Mouse (Mus musculus): ENCODE results near the gene Tgfbr3.

Gene Tgfbr3

GRCm38 (mm10) chr5:107167373-107167772, 122.1 kb downstream of the Tgfbr3 start:
- no peak for DNase-seq

DNA sequence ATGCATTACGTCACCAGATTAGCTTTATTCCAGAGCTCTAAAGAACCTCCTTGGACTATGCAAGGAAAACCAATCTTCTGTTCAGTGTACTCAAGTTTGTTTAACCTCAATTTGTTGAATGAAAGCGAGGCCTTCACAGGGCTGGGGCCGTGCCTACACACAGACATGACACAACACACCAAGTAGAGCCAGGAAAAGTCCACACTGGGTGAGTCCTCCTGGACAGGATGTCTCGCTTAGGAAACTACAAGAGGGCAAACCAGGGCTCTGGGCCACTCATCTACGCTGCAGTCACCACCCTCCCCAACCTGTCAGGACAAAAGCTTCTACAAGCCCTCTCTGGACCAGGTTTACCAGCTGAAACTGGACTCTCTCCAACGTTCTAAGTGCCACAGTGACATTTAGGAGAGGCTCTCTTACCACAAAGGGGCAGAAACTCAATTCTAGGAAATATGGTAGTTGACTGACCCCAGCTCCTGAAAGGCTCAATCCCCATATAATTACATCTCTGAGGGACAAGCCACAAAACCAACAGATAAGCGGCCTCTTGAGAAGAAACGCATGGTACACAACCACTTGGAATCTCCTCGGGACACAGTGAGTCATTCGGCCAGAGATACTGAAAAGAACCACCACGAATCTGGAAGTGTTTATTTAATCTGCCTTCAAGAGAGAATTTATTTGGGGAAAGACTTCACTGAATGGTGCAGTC, 122.6 kb downstream of the Tgfbr3 start:
- no peak for DNase-seq

- DNase-seq, result no peak
These were observed 123.7 kb downstream of the Tgfbr3 start for GRCm38 (mm10) chr5:107165734-107166133.

DNA sequence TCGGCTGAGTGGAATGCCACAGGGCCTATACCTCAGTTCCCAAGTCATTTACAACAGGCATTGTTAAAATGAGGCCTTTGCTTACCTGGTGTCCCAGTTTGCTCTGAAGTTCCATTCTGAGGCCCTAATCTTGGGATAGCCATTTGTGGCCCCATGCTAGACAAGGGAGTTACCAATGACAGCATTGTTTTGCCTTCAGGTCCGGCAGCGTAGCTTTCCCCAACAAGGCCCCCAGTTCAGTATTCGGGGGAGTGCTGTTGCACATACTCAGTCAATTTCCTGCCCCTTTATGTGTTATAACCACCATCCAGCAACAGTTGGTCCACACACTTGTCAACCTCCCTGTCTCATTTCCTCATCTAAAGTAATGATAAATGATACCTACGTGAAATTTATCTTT, 124.2 kb downstream of the Tgfbr3 start:
- peak in 1 of 2 experiments; percentile 28 for DNase-seq

DNA sequence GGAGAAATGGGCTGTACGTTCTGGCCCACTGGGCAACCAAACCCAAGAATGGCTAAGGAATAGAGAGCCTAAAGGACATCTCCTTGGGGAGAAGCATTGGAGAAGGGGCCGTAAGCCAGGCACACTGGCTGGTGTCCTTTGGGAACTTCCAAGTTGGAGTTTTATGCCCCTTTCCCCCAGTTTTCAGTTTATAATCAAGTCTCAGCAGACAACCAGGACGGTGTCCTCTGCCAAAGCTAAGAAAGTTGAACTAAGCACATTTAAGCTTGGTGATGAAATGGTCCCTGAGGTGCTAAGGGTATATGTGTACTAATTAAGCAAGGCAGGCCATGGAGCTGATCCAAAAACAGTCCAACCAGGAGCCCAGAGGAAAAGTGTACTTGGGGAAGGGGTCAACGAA, 124.6 kb downstream of the Tgfbr3 start:
- no peak for DNase-seq

- no peak for DNase-seq
These were observed 125.3 kb downstream of the Tgfbr3 start for GRCm38 (mm10) chr5:107164146-107164545.

DNA sequence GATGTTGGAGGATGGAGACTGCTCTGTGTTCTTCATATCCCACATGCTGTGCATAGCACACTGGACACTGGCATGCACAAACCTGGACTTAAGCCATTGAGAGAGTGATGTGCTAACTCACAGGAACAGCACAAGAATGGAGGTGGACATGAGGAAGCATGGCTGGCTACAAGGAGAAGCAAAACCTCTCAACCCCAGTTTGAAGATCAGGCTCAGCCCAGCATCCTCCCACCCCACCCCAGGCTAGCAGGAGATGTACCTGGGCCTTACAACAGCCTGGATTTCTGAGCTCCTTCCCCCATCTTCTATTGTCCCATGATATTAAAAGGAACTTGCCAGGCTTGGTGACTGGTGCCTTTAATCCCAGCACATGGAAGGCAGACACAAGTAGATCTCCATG, 126.1 kb downstream of the Tgfbr3 start:
- no peak for DNase-seq

- no peak for DNase-seq
These were observed 126.6 kb downstream of the Tgfbr3 start for GRCm38 (mm10) chr5:107162812-107163211.

DNA sequence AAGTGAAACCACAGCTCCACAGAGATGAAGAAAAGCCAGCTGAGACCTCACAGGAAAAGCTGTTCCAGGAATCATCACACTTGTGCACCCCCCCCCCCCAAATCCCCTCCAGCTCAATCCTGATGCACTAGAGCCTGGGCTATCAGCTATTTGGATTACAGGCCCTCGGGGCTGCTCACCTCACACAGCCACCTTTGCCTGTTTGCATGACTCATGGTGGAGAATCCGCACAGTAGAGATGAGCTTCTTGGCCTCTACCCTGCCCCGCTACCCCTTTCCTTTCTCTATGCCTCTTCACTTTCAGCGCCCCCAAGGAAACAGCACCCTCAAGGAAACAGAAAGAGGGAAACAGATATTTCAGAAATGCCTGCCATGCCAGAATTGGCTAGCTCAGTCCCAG, 127.1 kb downstream of the Tgfbr3 start:
- DNase-seq, result no peak

DNA sequence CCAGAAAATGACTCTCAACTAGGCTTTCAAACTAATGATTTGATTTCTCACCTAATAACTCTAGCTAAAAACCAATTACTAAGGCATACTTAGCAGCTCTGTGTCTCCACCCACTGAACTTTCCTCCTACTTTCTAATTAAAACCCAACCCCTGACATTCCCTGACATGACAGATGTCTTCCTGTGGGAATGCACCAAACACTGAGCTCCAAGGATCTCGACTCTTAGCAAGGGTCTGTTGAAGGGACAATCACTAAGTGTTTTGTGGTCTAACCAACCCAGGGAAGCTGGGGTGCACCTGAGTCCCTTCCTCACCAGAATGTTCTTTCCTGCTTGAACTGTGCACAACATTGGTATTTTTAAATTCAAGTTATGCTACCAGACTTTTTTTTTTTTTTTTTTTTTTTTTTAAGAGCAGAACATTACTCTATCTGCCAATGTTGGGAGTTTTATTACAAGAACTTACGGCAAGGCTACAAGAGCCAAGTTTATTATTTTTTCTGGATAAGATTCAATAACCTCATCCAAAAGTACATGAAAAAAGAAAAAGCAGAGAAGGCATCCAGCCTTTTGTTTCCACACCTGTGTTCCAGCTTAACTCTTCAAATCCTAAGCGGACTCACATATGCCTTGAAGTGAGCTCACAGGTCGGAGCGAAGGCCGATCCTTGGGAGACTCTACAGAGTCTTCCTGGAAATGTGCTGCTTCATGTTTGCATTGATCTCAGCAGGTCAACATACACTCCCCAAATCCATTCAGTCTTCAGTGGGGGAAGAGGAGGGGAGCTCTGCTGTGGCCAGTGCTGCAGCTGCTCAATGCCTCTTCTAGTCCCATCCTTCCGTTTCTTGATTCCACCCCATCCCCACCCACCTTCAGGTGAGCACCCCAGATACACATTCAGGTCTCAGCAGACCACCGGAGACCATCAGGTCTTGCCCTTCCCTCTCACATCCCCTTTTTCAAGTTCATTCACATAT, 129.2 kb downstream of the Tgfbr3 start:
- DNase-seq, result no peak

GRCm38 (mm10) chr5:107158531-107159178, 130.8 kb downstream of the Tgfbr3 start:
- DNase-seq, result no peak

DNA sequence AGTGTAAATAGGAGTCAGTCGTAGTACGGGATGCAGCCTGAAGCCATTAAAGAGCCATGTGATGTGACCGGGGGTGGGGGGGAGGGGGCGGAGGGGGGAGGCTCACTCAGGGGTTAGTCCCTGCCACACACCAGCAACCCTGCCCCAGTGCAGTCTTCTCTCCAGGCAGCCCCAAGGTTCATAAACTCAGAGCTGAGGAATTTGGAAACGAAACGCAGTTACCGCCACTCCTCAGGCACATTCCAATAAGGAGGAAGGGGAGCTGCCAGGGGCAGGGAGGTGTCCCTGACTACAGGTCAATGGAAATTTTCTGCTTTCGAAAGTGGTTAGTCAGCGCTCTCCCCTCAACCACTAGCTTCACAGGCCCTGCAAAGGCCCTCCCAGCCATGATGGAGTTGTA, 132.0 kb downstream of the Tgfbr3 start:
- DNase-seq, result no peak

GRCm38 (mm10) chr5:107156096-107156495, 133.3 kb downstream of the Tgfbr3 start:
- DNase-seq, result no peak

DNA sequence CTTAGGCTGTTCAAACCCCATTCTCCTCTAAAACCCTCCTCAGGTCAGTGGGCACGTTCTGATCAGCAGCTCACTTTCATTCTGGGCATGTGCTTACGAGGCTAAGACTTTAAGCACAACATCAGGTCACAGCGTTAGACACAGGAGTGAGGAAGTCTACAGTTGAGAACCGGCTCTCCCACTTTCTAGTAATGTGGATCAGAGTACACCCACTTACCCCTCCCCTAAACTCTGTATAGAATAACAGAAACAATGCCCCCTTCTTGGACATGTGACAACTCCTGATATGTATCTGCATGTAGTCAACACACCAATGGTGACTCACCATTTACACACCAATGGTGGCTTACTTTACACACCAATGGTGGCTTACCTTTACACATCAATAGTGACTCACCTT, 136.4 kb downstream of the Tgfbr3 start:
- DNase-seq, result no peak

DNA sequence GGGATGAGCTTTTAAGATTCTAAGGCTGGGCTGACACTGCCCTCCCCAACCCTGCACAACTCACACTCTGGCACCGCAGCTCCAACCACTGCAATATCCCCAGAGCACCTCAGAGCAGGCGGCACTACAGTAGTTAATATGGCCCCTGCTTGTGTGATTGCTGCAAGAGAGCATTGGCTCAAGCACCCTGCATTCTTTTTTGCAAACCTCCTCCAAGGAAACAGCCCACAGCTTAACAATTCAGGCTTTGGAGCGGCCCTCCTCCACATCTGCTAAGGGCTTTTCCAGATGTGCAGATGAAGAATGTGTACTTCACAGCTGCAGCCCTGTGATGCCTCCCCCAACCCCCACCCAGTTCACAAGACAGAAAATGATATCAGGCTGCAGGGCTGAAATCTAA, 138.1 kb downstream of the Tgfbr3 start:
- DNase-seq, result no peak

GRCm38 (mm10) chr5:107150555-107151312, 138.7 kb downstream of the Tgfbr3 start:
- no peak for DNase-seq

GRCm38 (mm10) chr5:107147951-107148766, 141.3 kb downstream of the Tgfbr3 start:
- peak in 1 of 2 experiments; percentile 41 for DNase-seq

- DNase-seq, result no peak
These were observed 142.0 kb downstream of the Tgfbr3 start for GRCm38 (mm10) chr5:107147413-107147812.

GRCm38 (mm10) chr5:107146111-107146616, 143.3 kb downstream of the Tgfbr3 start:
- no peak for DNase-seq

DNA sequence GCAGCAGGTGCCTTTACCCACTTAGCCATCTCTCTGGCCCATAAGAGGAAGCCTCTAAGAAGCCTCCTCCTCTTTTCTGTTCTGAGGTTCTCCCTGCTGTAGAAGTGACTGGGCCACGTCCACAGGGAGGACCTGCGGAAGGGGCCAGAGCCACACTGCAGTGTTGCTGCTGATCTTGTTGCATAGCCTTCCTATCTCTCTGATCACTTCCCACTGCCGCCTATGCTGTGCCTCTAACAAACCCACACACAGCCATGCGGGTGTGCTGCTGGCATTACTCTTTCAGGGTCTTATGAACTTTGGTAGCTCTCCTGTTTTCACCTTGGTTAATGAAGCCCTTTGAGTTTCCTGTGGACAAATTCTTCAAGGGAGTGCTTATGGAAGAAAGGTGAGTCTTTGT, 144.3 kb downstream of the Tgfbr3 start:
- no peak for DNase-seq

GRCm38 (mm10) chr5:107144263-107144843, 145.1 kb downstream of the Tgfbr3 start:
- no peak for DNase-seq

Measured in thymus, adult 18-20 months (tissue).